Mouse (Mus musculus) heart, embryonic 16.5 days (tissue): Measurements from ENCODE around the gene Ybey. TPM values are rescaled to one million over a fixed set of nuclear protein-coding genes. Genes with fewer than 3 reads are reported as not detected.

Source experiments
- ATAC-seq: fragments of 200-750 bp; cut with Nextera tagmentation; replicated peaks from 2 replicates; pipeline ENCODE4 v1.8.0; 2017; ENCODE audit warnings: moderate number of reproducible peaks; ENCODE audit not compliant: insufficient read depth, low FRiP score; ENCODE audit errors: extremely low read depth
- H3K27ac ChIP-seq: fragments of 300-500 bp; sonication (generic); 2 replicates; pipeline ENCODE4 v1.5.1; 2014; ENCODE audit warnings: mild to moderate bottlenecking, low read length, control low read depth, moderate library complexity
- H3K27me3 ChIP-seq: fragments of 300-500 bp; sonication (generic); 2 replicates; pipeline ENCODE4 v1.6.1; 2014; ENCODE audit warnings: low read length, mixed read lengths; ENCODE audit not compliant: control insufficient read depth, insufficient read depth
- H3K36me3 ChIP-seq: fragments of 300-500 bp; sonication (generic); 2 replicates; pipeline ENCODE4 v1.6.1; 2014; ENCODE audit not compliant: control insufficient read depth, insufficient read depth
- H3K4me1 ChIP-seq: fragments of 300-500 bp; sonication (generic); 2 replicates; pipeline ENCODE4 v1.6.1; 2014; ENCODE audit warnings: low read length, mixed read lengths; ENCODE audit not compliant: control insufficient read depth, insufficient read depth
- H3K4me2 ChIP-seq: fragments of 300-500 bp; sonication (generic); 2 replicates; pipeline ENCODE4 v1.6.1; 2014; ENCODE audit warnings: low read depth, mild to moderate bottlenecking, control low read depth, low read length
- H3K4me3 ChIP-seq: fragments of 300-500 bp; sonication (generic); 2 replicates; pipeline ENCODE4 v1.5.1; 2014; ENCODE audit warnings: mild to moderate bottlenecking, control low read depth, low read length
- H3K9ac ChIP-seq: fragments of 300-500 bp; sonication (generic); 2 replicates; pipeline ENCODE4 v1.6.1; 2014; ENCODE audit warnings: low read length, control low read depth
- H3K9me3 ChIP-seq: fragments of 300-500 bp; sonication (generic); replicated peaks from 2 replicates; pipeline ENCODE4 v1.6.1; 2016; ENCODE audit warnings: low read length; ENCODE audit not compliant: control insufficient read depth
- WGBS: fragments of 180-500 bp; shearing (Covaris S2); extraction: QIAGEN DNeasy Blood & Tissue Kit; methylation state at CpG from one replicate; pipeline ENCODE4 v1.1.7; 2014; 5-methylcytosine and 5-hydroxymethylcytosine counted together
- polyA plus RNA-seq: library from polyadenylated mRNA; unstranded; fragments of >200 nt; fragmentation: Nextera tagmentation; extraction: Ambion mirVana; gene quantifications from 2 replicates; pipeline ENCODE4 v1.2.1, GENCODE M21; 2015

Ybey gene
- polyA plus RNA-seq, 1 experiment from 2014 or later = 4.9 TPM

GRCm38 (mm10) chr10:76455289-76455688 is 13.6 kb downstream of the Ybey start:
- Histone ChIP-seq H3K9me3 (peaks cover 8% of the 10 kb centered on the region), H3K4me2 (no peak overlapping the region), H3K36me3 (0 out of 2 replicates have a peak, but pooled peaks cover 3% of the 10 kb centered on the region), H3K9ac (no peak overlapping the region), H3K27ac (no peak overlapping the region), H3K4me3 (no peak overlapping the region), H3K27me3 (no peaks in the 10 kb centered on the region), H3K4me1 (no peaks in the 10 kb centered on the region)
- ATAC-seq = no peak
- WGBS = 46% methylated on average over 5 of the region's 5 CpGs

DNA sequence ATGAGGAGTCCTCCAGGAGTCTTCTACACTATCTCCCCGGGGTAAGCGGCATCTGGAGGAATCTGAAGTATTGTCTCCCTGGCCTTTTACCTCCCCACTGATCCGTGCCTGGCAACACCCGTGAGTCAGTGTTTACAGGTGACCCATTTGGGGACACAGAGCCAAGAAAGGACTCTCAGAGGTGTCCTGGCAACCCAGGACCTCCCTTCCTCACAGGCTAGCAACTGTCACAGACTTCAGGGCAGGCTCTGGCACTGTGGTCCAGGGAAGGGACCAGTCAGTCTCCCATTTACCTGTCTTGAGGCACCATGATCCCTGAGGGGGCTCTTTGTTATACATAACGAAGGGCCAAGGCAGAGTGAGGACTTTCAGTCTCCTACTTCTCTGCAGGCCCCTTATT is 20.1 kb downstream of the Ybey start, which contains the start of gene 2610028H24Rik:
2610028H24Rik (plus strand) TSS at position 231 of the 400 bp plus-strand sequence.
- Histone ChIP-seq H3K9me3 (no peaks in the 10 kb centered on the region), H3K36me3 (no peaks in the 10 kb centered on the region), H3K4me3 (no peak within 1 kb of the TSS), H3K4me1 (peaks cover 9% of the 10 kb centered on the region), H3K27me3 (no peaks in the 10 kb centered on the region), H3K9ac (no peak within 1 kb of the TSS), H3K27ac (peak within 1 kb of the TSS; percentile 69), H3K4me2 (no peak within 1 kb of the TSS; the same call in 1 of the 2 replicates)
- ATAC-seq = no peak
- WGBS = 54% methylated on average over 5 of the region's 5 CpGs

DNA sequence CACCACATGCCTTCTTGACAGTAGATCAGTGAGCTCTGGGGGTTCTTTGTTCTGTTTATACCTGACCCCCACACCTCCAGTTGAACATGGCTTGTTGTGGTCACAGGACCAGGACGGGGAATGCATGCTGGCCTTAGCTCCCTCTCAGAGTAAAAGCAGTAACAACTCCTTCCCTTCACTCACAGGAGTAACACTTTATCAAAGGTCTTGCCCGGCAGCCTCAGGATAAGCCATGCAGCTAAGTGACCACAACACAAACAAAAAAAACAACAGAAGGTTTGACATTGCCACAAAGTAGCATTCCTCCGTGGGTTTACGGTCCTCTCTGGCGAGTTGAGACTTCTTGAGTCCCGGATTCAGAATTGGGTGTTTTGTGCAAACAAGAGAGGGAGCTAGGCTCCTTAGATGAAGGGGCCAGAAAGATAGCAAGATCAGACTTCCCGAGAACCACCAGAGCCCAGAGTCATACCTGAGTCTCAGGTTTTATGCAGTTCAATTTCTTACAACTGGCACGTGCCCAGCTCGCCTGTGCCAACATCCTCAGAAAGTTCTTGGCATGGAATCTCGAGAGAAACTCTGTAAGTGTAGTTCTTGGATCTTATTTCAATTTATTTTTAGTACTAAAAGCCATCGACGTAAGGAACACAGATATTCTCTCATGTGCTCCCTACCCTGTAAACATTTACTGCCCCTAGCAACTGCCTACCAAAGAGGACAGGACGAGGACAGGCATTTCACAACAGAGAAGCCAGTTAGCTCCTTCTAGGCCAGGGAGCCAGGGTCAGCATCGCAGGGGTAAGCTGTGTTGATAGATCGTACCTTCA is 21.3 kb downstream of the Ybey start:
- no peaks in the 10 kb centered on the region for H3K36me3 ChIP-seq
- no peaks in the 10 kb centered on the region for H3K9me3 ChIP-seq
- H3K27ac ChIP-seq = peak overlapping the region; percentile 69
- H3K9ac ChIP-seq = no peak overlapping the region
- H3K4me1 ChIP-seq = peaks cover 17% of the 10 kb centered on the region
- ATAC-seq = no peak; the same call in 1 of the 2 replicates
- no peak overlapping the region for H3K4me3 ChIP-seq
- H3K4me2 ChIP-seq = no peak overlapping the region; the same call in 1 of the 2 replicates
- no peaks in the 10 kb centered on the region for H3K27me3 ChIP-seq
- WGBS = 51% methylated on average over 15 of the region's 15 CpGs

DNA sequence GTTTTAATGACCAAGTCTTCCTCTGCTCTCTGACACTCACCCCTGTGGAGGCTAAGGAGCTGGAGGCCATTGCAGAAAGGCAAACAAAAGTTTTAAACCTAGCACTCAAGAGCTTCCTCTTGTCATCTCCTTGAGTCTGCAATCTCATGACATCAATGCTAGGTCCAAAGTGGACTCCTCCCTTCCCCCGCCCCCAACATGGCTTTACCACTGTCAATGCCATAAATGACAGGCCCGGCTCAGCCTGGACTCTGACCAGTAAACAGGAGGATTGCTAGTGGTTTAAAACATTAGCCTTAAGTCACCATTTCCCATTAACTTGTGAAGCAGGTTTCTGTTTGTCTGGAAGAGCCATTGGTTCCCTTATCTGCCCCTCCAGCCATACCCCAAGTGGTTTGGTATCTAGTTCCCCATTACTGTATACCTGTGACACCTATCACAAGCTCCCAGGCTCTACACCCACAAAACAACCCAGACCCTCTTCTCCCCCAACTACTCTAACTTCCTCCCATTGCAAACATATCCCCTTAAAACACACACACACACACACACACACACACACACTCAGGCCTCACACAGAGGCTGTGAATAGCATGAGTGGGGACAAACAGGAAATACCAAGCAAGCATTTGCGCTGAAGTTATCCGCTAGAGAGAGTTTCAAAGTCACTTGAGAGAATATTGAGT is 22.8 kb downstream of the Ybey start:
- no peaks in the 10 kb centered on the region for H3K27me3 ChIP-seq
- 70% methylated on average over 4 of the region's 4 CpGs for WGBS
- ATAC-seq = no peak

GRCm38 (mm10) chr10:76442178-76443088 is 26.5 kb downstream of the Ybey start, which contains the start of gene Pcnt:
Pcnt (minus strand) TSS chr10:76442786.
- Histone ChIP-seq H3K36me3 (peaks cover 19% of the 10 kb centered on the region), H3K9ac (peak within 1 kb of the TSS; percentile 93), H3K4me2 (peak within 1 kb of the TSS; percentile 92), H3K4me3 (peak within 1 kb of the TSS; percentile 94), H3K4me1 (peaks cover 13% of the 10 kb centered on the region), H3K27me3 (no peaks in the 10 kb centered on the region), H3K27ac (peak within 1 kb of the TSS; percentile 99), H3K9me3 (no peaks in the 10 kb centered on the region)
- WGBS = under 1% methylated on average over 78 of the region's 78 CpGs
- ATAC-seq = peak; percentile 99

More for the DNA sequence above, 22.8 kb downstream of the Ybey start:
- no peak overlapping the region for H3K4me2 ChIP-seq
- no peaks in the 10 kb centered on the region for H3K36me3 ChIP-seq
- peaks cover 22% of the 10 kb centered on the region for H3K4me1 ChIP-seq
- H3K9me3 ChIP-seq = no peaks in the 10 kb centered on the region
- H3K9ac ChIP-seq = no peak overlapping the region
- H3K27ac ChIP-seq = peak overlapping the region; percentile 44
- no peak overlapping the region for H3K4me3 ChIP-seq

- Histone ChIP-seq H3K36me3 (peaks cover 37% of the 10 kb centered on the region), H3K27ac (no peak within 1 kb of the TSS), H3K4me1 (peaks cover 13% of the 10 kb centered on the region), H3K4me3 (no peak within 1 kb of the TSS), H3K9ac (no peak within 1 kb of the TSS), H3K4me2 (no peak within 1 kb of the TSS), H3K9me3 (no peaks in the 10 kb centered on the region), H3K27me3 (no peaks in the 10 kb centered on the region)
- ATAC-seq = no peak
- WGBS = 92% methylated on average over 17 of the region's 17 CpGs
Measured at GRCm38 (mm10) chr10:76440281-76440680, 28.6 kb downstream of the Ybey start, which contains the start of gene AC141477.1. AC141477.1 (minus strand) TSS chr10:76440444.

- Histone ChIP-seq H3K36me3 (peaks cover 42% of the 10 kb centered on the region), H3K9me3 (no peaks in the 10 kb centered on the region), H3K4me3 (no peak overlapping the region), H3K27me3 (no peaks in the 10 kb centered on the region), H3K9ac (no peak overlapping the region), H3K27ac (no peak overlapping the region), H3K4me2 (no peak overlapping the region), H3K4me1 (peaks cover 13% of the 10 kb centered on the region)
- 85% methylated on average over 9 of the region's 9 CpGs for WGBS
- ATAC-seq = no peak
Measured at GRCm38 (mm10) chr10:76439107-76439890, 29.6 kb downstream of the Ybey start.

DNA sequence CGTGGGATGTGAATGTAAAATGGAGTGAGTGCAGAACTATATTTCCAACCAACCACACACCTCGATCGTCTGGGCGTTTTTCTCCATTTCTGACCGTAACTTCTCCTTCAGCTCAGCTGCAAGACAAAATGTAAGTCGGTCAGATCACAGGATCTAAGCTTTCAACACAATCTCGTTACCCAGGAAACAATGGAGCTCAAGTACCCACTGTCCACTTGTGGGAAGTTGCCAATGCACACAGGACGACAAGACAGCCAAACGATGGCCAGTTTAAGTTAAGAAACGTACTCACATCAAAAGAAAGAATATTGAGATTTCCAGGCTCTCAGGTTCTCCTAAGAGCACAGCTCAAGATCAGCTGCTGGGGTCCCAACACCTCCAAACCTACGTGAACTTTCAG is 35.0 kb downstream of the Ybey start:
- H3K4me3 ChIP-seq = no peak overlapping the region
- no peak overlapping the region for H3K27ac ChIP-seq
- WGBS = 88% methylated on average over 11 of the region's 11 CpGs

More for the DNA sequence above, 35.0 kb downstream of the Ybey start:
- H3K9ac ChIP-seq = no peak overlapping the region
- no peak overlapping the region for H3K4me2 ChIP-seq
- no peaks in the 10 kb centered on the region for H3K9me3 ChIP-seq
- no peak for ATAC-seq
- H3K4me1 ChIP-seq = no peaks in the 10 kb centered on the region
- H3K36me3 ChIP-seq = peaks cover 78% of the 10 kb centered on the region
- no peaks in the 10 kb centered on the region for H3K27me3 ChIP-seq
